Mouse (Mus musculus) duodenum, adult 2 months (tissue): ENCODE measurements around the gene Atp11c. TPM values are rescaled to one million over a fixed set of nuclear protein-coding genes. Genes with fewer than 3 reads are reported as not detected.

Experiments used
- polyA plus RNA-seq: library from polyadenylated mRNA; depleted of rRNA; stranded (reverse); fragments of >200 nt; gene quantifications from 2 replicates; pipeline ENCODE4 v1.2.3, GENCODE M21; 2012; ENCODE audit warnings: low replicate concordance; rRNA removed

Atp11c gene
- 0.28 and 0.60 TPM in 2 replicates for polyA plus RNA-seq

DNA sequence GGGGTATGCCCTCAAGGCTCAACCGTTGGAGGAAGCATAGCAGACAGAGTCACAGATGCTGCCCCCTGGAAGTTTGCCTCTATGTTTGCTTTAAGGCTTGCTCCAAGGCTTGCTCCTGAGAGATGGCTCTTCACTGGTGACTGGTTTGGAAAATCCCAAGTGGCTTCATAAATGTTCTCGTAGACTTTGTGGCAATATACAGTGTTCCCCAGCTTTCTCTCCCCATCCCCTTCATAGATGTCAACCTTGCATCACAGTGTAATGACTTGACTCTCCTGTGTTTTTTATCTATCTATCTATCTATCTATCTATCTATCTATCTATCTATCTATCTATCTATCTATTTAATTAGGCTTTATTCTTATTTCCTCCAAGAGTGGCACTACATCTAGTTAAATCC, at the start of gene Atp11c:
Gene Atp11c, minus strand, starts transcription at position 101 of the 400 bp plus-strand sequence.

DNA sequence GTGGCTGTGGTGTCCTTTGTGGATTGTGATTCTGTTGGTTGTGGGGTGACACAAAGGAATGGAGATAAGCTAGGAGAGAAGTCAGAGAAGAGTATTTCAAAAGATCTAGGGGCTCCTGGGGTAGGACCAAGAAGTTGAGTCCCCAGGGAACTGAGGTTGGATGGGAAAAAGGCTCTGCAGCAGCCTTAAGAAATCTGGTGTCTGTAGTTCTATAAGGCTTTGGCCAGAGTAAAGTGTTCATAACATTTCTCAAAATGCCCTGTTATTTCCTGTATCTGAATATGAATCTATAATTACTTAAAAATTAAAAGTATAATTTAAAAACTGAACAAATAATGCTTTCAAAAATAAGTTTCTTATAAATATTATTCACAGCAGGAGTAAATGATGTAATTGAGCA, 53.3 kb downstream of the Atp11c start, which contains the start of gene Gm7073:
Gene Gm7073, minus strand, starts transcription at position 101 of the 400 bp plus-strand sequence.

DNA sequence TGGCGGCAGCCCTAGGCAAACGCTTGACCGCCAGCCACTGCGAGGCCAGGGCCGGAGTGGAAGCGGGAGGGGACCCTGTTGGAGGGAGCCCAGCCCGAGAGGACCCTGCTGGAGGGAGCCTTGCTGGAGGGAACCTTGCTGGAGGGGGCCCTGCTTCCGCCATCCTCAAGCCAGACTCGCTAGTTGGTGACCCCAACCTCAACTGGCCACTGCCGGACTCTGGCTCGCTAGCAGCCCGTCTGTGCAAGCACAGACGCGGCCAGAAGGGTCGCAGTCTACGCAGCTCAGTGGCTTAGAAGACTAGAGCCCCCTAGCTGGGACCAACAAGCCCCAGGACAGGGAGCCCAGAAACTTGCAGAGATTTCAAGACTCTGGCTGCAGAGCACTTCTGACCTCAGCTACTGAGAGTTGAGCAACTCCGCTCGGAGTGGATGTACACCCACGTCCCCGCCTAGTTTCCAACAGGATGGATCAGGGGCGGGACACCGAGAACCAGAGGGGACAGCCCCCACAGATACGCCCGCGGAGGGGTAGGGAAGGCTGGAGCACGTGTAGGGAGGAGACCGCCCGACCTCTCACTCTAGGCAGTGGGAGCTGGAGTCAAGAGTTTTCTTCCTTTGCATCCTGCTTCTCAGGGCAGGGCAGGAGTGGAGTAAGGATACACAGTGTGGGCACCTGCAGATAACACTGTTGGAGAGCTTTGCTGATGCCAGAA, 413.6 kb downstream of the Atp11c start, which contains the start of gene Mcf2:
Gene Mcf2, minus strand, starts transcription at position 346 of the 715 bp plus-strand sequence.

Other genes starting within 250 kb of the Atp11c start
- not detected in 2 replicates for gene Gm7073, start 53.4 kb downstream of the Atp11c start, polyA plus RNA-seq